Mouse (Mus musculus): ENCODE data around the gene Mindy3. TPM values are rescaled to one million over a fixed set of nuclear protein-coding genes. Genes with fewer than 3 reads are reported as not detected.

Mindy3 gene
- polyA plus RNA-seq, 1 experiment from 2014 or later: 28.8 TPM

- no peaks in the 10 kb centered on the region for H3K27me3 ChIP-seq (ENCODE audit: control insufficient read depth, insufficient read depth, low read length)
- no peaks in the 10 kb centered on the region for H3K9me3 ChIP-seq (replicated peaks; ENCODE audit: control insufficient read depth, low read length)
- no peaks in the 10 kb centered on the region for H3K4me1 ChIP-seq (ENCODE audit: control insufficient read depth, insufficient read depth, low read length)
- no peak overlapping the region for H3K4me2 ChIP-seq
- no peak overlapping the region for H3K4me3 ChIP-seq (ENCODE audit: low read depth, low read length)
- H3K27ac ChIP-seq (ENCODE audit: low read depth, low read length): no peak overlapping the region
- H3K36me3 ChIP-seq (ENCODE audit: control insufficient read depth, insufficient read depth, low read length): no peaks in the 10 kb centered on the region
- no peak overlapping the region for H3K9ac ChIP-seq (ENCODE audit: low read depth, low read length)
- ATAC-seq (replicated peaks; ENCODE audit: insufficient number of reproducible peaks, low FRiP score, low TSS enrichment): no peak
These were observed 110.8 kb downstream of the Mindy3 start for GRCm38 (mm10) chr2:12308466-12308865.

GRCm38 (mm10) chr2:12307311-12307710, 112.0 kb downstream of the Mindy3 start:
- Histone ChIP-seq H3K27ac (ENCODE audit: low read depth, low read length) (no peak overlapping the region), H3K36me3 (ENCODE audit: control insufficient read depth, insufficient read depth, low read length) (no peaks in the 10 kb centered on the region), H3K27me3 (ENCODE audit: control insufficient read depth, insufficient read depth, low read length) (no peaks in the 10 kb centered on the region), H3K4me3 (ENCODE audit: low read depth, low read length) (no peak overlapping the region), H3K9me3 (replicated peaks; ENCODE audit: control insufficient read depth, low read length) (no peaks in the 10 kb centered on the region), H3K4me2 (no peak overlapping the region), H3K4me1 (ENCODE audit: control insufficient read depth, insufficient read depth, low read length) (no peaks in the 10 kb centered on the region), H3K9ac (ENCODE audit: low read depth, low read length) (no peak overlapping the region)
- no peak for ATAC-seq (replicated peaks; ENCODE audit: insufficient number of reproducible peaks, low FRiP score, low TSS enrichment)

- Histone ChIP-seq H3K27me3 (ENCODE audit: control insufficient read depth, insufficient read depth, low read length) (0 out of 2 replicates have a peak, but pooled peaks cover 2% of the 10 kb centered on the region), H3K4me1 (ENCODE audit: control insufficient read depth, insufficient read depth, low read length) (no peaks in the 10 kb centered on the region), H3K27ac (ENCODE audit: low read depth, low read length) (no peak overlapping the region), H3K9me3 (replicated peaks; ENCODE audit: control insufficient read depth, low read length) (no peaks in the 10 kb centered on the region), H3K4me3 (ENCODE audit: low read depth, low read length) (no peak overlapping the region), H3K4me2 (no peak overlapping the region), H3K36me3 (ENCODE audit: control insufficient read depth, insufficient read depth, low read length) (no peaks in the 10 kb centered on the region), H3K9ac (ENCODE audit: low read depth, low read length) (no peak overlapping the region)
- WGBS (ENCODE audit: insufficient replicate concordance): 68% methylated on average over 9 of the region's 9 CpGs
- no peak for ATAC-seq (replicated peaks; ENCODE audit: insufficient number of reproducible peaks, low FRiP score, low TSS enrichment)
These were observed 114.1 kb downstream of the Mindy3 start for GRCm38 (mm10) chr2:12305064-12305650.

DNA sequence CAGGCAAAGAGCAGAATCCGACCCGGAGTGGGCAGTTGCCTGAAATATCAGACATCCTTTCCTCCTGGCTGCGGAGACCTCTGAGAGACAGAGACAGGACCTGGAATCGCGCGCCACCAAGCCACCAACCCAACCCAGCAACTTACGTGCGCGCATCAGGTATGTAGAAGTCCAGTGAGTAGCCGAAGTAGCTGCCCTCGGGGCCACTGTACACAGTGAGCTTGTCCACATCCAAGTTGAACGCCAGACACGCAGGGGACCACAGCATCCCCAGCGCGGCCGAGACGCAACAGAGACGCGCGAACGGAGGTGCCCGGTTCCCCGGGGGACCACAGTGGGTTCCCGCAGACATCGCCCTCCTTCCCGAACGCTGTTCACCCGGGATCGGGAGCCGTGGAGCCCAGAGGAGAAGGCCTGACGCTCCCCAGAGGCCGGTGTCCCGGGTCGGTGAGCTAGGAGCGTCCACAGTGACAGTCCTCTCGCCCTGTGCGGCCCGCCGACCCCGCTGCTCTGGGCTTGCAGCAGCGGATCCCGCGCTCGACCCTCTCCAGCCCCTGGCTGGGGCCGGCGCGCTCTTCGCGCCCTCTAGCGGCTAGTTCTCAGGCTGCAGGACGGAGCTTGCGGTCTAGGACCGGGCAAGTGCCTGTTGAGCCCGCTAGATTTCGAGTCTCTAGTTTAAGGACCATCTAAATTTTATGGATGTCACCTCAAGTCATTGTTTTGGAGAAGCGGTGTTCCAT, 117.7 kb downstream of the Mindy3 start, which contains the start of gene Itga8:
Gene Itga8 (minus strand): TSS at position 492 of the 740 bp plus-strand sequence.
- under 1% methylated on average over 54 of the region's 56 CpGs for WGBS (ENCODE audit: insufficient replicate concordance)
- H3K27ac ChIP-seq (ENCODE audit: low read depth, low read length): no peak within 1 kb of the TSS
- peak; percentile 94 for ATAC-seq (replicated peaks; ENCODE audit: insufficient number of reproducible peaks, low FRiP score, low TSS enrichment)

DNA sequence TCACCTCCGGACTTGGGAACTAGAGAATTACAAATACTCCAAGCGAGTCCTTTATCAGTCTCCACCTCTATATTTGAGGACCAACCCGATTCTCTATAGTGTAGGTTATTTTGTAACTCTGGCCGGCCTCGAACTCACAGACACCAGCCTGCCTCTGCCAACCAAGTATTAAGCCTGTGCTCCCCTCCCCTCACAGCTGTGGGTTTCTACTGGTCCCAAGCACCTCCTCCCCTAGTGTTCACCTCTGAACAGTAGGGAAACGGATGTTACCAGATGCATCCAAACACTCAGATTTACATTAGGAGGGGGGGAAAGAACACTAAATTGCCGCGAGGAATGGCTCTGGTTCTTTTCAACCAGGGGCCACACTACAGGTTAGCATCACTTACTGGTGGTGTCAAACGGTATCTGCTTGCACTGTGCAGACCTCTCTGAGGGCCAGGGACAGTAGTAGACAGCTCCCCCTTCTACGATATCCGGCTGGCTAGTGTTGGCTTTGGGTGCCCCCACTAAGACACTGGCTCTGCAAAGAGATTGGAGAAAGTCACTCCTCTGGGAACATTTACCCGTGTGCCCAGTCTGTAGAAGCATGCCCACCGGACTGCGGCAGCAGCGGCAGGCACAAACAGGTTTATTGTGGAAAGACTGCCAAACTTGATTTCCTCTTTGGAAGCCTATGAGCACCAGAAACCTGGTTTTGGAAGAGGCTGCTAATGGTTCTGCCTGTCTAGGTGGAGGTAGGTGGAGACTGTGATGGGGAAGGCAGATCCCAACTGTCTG, 118.6 kb downstream of the Mindy3 start:
- Histone ChIP-seq H3K27me3 (ENCODE audit: control insufficient read depth, insufficient read depth, low read length) (0 out of 2 replicates have a peak, but pooled peaks cover 2% of the 10 kb centered on the region), H3K9me3 (replicated peaks; ENCODE audit: control insufficient read depth, low read length) (no peaks in the 10 kb centered on the region), H3K4me1 (ENCODE audit: control insufficient read depth, insufficient read depth, low read length) (no peaks in the 10 kb centered on the region), H3K4me2 (peak overlapping the region; percentile 95), H3K27ac (ENCODE audit: low read depth, low read length) (no peak overlapping the region), H3K36me3 (ENCODE audit: control insufficient read depth, insufficient read depth, low read length) (no peaks in the 10 kb centered on the region), H3K4me3 (ENCODE audit: low read depth, low read length) (peak overlapping the region; percentile 75), H3K9ac (ENCODE audit: low read depth, low read length) (no peak overlapping the region)
- WGBS (ENCODE audit: insufficient replicate concordance): 54% methylated on average over 15 of the region's 15 CpGs
- ATAC-seq (replicated peaks; ENCODE audit: insufficient number of reproducible peaks, low FRiP score, low TSS enrichment): no peak

More for the DNA sequence above, 117.7 kb downstream of the Mindy3 start, which contains the start of gene Itga8:
- Histone ChIP-seq H3K9ac (ENCODE audit: low read depth, low read length) (peak within 1 kb of the TSS; percentile 73), H3K4me2 (peak within 1 kb of the TSS; percentile 95), H3K9me3 (replicated peaks; ENCODE audit: control insufficient read depth, low read length) (no peaks in the 10 kb centered on the region), H3K4me1 (ENCODE audit: control insufficient read depth, insufficient read depth, low read length) (no peaks in the 10 kb centered on the region), H3K27me3 (ENCODE audit: control insufficient read depth, insufficient read depth, low read length) (0 out of 2 replicates have a peak, but pooled peaks cover 2% of the 10 kb centered on the region), H3K36me3 (ENCODE audit: control insufficient read depth, insufficient read depth, low read length) (no peaks in the 10 kb centered on the region), H3K4me3 (ENCODE audit: low read depth, low read length) (peak within 1 kb of the TSS; percentile 75)

DNA sequence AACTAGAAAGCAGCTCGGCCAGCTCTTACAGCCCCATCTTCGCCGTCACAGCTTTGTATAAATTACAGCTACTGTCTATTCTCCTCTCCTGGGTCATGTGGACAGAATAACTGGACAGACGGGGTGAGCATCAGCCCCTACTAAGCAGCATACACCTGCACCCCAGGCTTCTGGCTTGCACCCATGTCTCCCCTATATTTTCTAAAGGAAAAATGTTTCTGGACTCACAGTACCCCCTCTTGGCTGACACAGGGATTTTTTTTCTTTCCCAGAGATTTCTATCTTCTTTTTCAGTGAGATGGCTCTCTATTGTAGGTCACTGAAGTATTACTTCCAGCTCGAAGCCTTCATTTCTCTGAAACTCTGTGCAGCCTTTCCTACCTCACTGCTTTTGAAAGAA, 122.0 kb downstream of the Mindy3 start:
- no peaks in the 10 kb centered on the region for H3K36me3 ChIP-seq (ENCODE audit: control insufficient read depth, insufficient read depth, low read length)
- 0 out of 2 replicates have a peak, but pooled peaks cover 2% of the 10 kb centered on the region for H3K27me3 ChIP-seq (ENCODE audit: control insufficient read depth, insufficient read depth, low read length)
- no peak for ATAC-seq (replicated peaks; ENCODE audit: insufficient number of reproducible peaks, low FRiP score, low TSS enrichment)
- 78% methylated on average over 5 of the region's 5 CpGs for WGBS (ENCODE audit: insufficient replicate concordance)
- no peak overlapping the region for H3K4me3 ChIP-seq (ENCODE audit: low read depth, low read length)
- no peak overlapping the region for H3K27ac ChIP-seq (ENCODE audit: low read depth, low read length)
- no peak overlapping the region for H3K4me2 ChIP-seq
- no peaks in the 10 kb centered on the region for H3K9me3 ChIP-seq (replicated peaks; ENCODE audit: control insufficient read depth, low read length)
- H3K4me1 ChIP-seq (ENCODE audit: control insufficient read depth, insufficient read depth, low read length): no peaks in the 10 kb centered on the region
- no peak overlapping the region for H3K9ac ChIP-seq (ENCODE audit: low read depth, low read length)

Other genes with a start within 250 kb of the Mindy3 start
- gene Itga8, start 117.5 kb downstream of the Mindy3 start, polyA plus RNA-seq (2014; fragmentation: Nextera tagmentation; extraction: Ambion mirVana): 6.4 and 7.8 TPM in 2 replicates

Data from heart, embryonic 11.5 days (tissue).